Comparison of ENCODE assay signal across 17 mouse cellular contexts in the genomic region with DNA sequence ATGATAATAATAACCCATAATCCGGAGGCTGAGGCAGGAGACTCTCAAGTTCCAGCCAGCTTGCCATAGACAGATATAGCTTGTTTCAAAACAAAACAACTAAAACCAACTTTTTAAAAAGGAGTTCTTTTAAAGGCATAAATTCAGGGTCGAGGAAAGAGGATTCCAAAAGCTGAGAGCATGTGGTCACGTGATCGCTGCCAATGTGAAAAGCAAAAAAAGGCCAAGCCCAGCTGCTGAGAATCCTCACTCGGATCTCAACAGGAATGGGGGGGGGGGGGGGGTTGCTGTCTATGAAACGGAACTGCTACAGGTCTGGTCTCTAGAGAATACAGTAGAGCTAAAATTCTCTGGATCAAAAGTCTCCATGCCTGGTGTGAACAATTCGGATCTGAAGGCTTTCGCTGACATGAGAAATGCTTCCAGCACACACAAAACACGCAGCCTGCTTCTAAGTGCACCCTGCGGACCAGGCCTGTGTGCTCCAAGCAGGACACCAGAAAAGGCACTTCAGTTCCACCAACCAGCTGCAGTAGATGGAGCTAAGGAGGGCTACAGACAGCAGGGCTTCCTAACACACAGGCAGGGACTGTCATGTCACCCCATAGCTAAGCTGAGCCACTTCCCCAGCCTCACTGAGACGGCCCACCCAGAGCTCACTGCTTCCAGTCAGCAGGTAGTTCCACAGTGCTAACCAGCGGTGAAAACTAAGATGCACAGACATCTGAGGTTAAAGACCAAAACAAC. TPM values are rescaled to one million over a fixed set of nuclear protein-coding genes. Genes with fewer than 3 reads are reported as not detected.
DNase-seq lines count a peak whose midpoint lies in the region; ATAC-seq and TF ChIP-seq lines count a peak whose summit lies in the region.
"Had no signal": no experiment of that assay in that cellular context is flagged by ENCODE, and none has a peak within 500 bp of the region (broad histone marks: within the 10 kb centered on the region; RNA-seq: fewer than 3 reads in every experiment).

No protein-coding gene starts in this region.

- no peak for TF ChIP-seq POLR2A in thymus, adult 2 months (IDR thresholded peaks at IDR 0.05; ENCODE audit: control insufficient read depth, extremely low read depth, insufficient read depth, low read length, poor library complexity)

- H3K4me2 ChIP-seq in forebrain, embryonic 13.5 days: no peak overlapping the region
- H3K4me2 ChIP-seq in hindbrain, embryonic 16.5 days (ENCODE audit: low read length): no peak overlapping the region
- no peak overlapping the region for H3K4me2 ChIP-seq in hindbrain, embryonic 14.5 days (replicated peaks)
- H3K4me2 ChIP-seq: embryonic facial prominence, embryonic 13.5 days; forebrain, embryonic 12.5 days had no signal

- H3K4me1 ChIP-seq in forebrain, embryonic 13.5 days: peaks cover 26% of the 10 kb centered on the region
- peaks cover 19% of the 10 kb centered on the region for H3K4me1 ChIP-seq in forebrain, embryonic 10.5 days
- peaks cover 12% of the 10 kb centered on the region for H3K4me1 ChIP-seq in hindbrain, embryonic 16.5 days (ENCODE audit: control insufficient read depth, insufficient read depth, low read depth, low read length)
- H3K4me1 ChIP-seq in hindbrain, embryonic 14.5 days (replicated peaks; ENCODE audit: control insufficient read depth, insufficient read depth, low read length): no peaks in the 10 kb centered on the region
- H3K4me1 ChIP-seq in thymus, adult 2 months (replicated peaks; ENCODE audit: control insufficient read depth, insufficient read depth, low read length): peaks cover 37% of the 10 kb centered on the region

- H3K27me3 ChIP-seq in forebrain, embryonic 13.5 days: no peaks in the 10 kb centered on the region
- no peaks in the 10 kb centered on the region for H3K27me3 ChIP-seq in forebrain, embryonic 10.5 days (ENCODE audit: poor library complexity, severe bottlenecking)
- no peaks in the 10 kb centered on the region for H3K27me3 ChIP-seq in hindbrain, embryonic 16.5 days (replicated peaks; ENCODE audit: control insufficient read depth, insufficient read depth, low read length)
- no peaks in the 10 kb centered on the region for H3K27me3 ChIP-seq in hindbrain, embryonic 14.5 days (ENCODE audit: control insufficient read depth, insufficient read depth, low read length)
- no peaks in the 10 kb centered on the region for H3K27me3 ChIP-seq in thymus, adult 2 months (ENCODE audit: control insufficient read depth, insufficient read depth, low read length)
- H3K27me3 ChIP-seq: embryonic facial prominence, embryonic 13.5 days; forebrain, embryonic 12.5 days had no signal

- 80% methylated on average over 12 of the region's 12 CpGs for WGBS in forebrain, embryonic 13.5 days
- WGBS in forebrain, embryonic 10.5 days: 87% methylated on average over 12 of the region's 12 CpGs
- WGBS in hindbrain, embryonic 16.5 days: 67% methylated on average over 12 of the region's 12 CpGs
- WGBS in hindbrain, embryonic 14.5 days: 72% methylated on average over 12 of the region's 12 CpGs
- 78% methylated on average over 12 of the region's 12 CpGs for WGBS in thymus, adult 2 months

- H3K36me3 ChIP-seq in forebrain, embryonic 13.5 days (ENCODE audit: poor library complexity, severe bottlenecking): peaks cover 30% of the 10 kb centered on the region
- H3K36me3 ChIP-seq in forebrain, embryonic 10.5 days (replicated peaks): peaks cover 78% of the 10 kb centered on the region
- H3K36me3 ChIP-seq in hindbrain, embryonic 16.5 days (ENCODE audit: control insufficient read depth, insufficient read depth, low read length): peaks cover 4% of the 10 kb centered on the region
- peaks cover 14% of the 10 kb centered on the region for H3K36me3 ChIP-seq in hindbrain, embryonic 14.5 days (replicated peaks; ENCODE audit: control insufficient read depth, insufficient read depth)
- peaks cover 16% of the 10 kb centered on the region for H3K36me3 ChIP-seq in thymus, adult 2 months (ENCODE audit: control insufficient read depth, insufficient read depth, low read length)

- no peak for DNase-seq in forebrain, embryonic 10.5 days (ENCODE audit: extremely low spot score, low spot score)
- DNase-seq in hindbrain, embryonic 14.5 days (ENCODE audit: low spot score): no peak
- DNase-seq in thymus, adult 2 months: no peak
- DNase-seq in thymus, adult 18-20 months: no peak
- DNase-seq in thymus, postnatal 4 days: peak; percentile 55
- no peak for DNase-seq in lung, adult 18-20 months
- DNase-seq: adrenal gland, postnatal 36 days; kidney, postnatal 10 days; layer of hippocampus, adult 9-11 months; lung, adult 2 months; retina, postnatal 1 day had no signal

- no peak overlapping the region for H3K4me3 ChIP-seq in forebrain, embryonic 13.5 days
- H3K4me3 ChIP-seq in forebrain, embryonic 10.5 days: no peak overlapping the region
- H3K4me3 ChIP-seq in hindbrain, embryonic 16.5 days (ENCODE audit: low read length): no peak overlapping the region
- H3K4me3 ChIP-seq in hindbrain, embryonic 14.5 days (replicated peaks; ENCODE audit: low read length): no peak overlapping the region
- no peak overlapping the region for H3K4me3 ChIP-seq in thymus, adult 2 months (ENCODE audit: control insufficient read depth, insufficient read depth, low read length)
- H3K4me3 ChIP-seq: embryonic facial prominence, embryonic 13.5 days; forebrain, embryonic 12.5 days had no signal

- H3K9ac ChIP-seq in forebrain, embryonic 13.5 days: no peak overlapping the region
- peak overlapping the region; percentile 27; the same call in 1 of the 2 replicates for H3K9ac ChIP-seq in hindbrain, embryonic 16.5 days (ENCODE audit: low read depth, low read length)
- H3K9ac ChIP-seq in hindbrain, embryonic 14.5 days: no peak overlapping the region
- H3K9ac ChIP-seq: embryonic facial prominence, embryonic 13.5 days; forebrain, embryonic 12.5 days had no signal

- peak overlapping the region; percentile 35; the same call in 1 of the 2 replicates for H3K27ac ChIP-seq in forebrain, embryonic 13.5 days
- H3K27ac ChIP-seq in forebrain, embryonic 10.5 days: no peak overlapping the region
- H3K27ac ChIP-seq in hindbrain, embryonic 16.5 days (ENCODE audit: low read depth, low read length): no peak overlapping the region
- no peak overlapping the region for H3K27ac ChIP-seq in hindbrain, embryonic 14.5 days
- H3K27ac ChIP-seq in thymus, adult 2 months (ENCODE audit: control insufficient read depth, insufficient read depth, low read length): peak overlapping the region; percentile 46
- H3K27ac ChIP-seq: embryonic facial prominence, embryonic 13.5 days had no signal

- no peak for ATAC-seq in forebrain, embryonic 13.5 days
- no peak for ATAC-seq in hindbrain, embryonic 16.5 days
- ATAC-seq in hindbrain, embryonic 14.5 days (ENCODE audit: low FRiP score): no peak
- ATAC-seq: activated CD4-positive, CD25-positive, alpha-beta regulatory T cell, adult 4 months; inflammation-experienced regulatory T-cells, adult 6 months had no signal

- no peak for TF ChIP-seq CTCF in thymus, adult 2 months (IDR thresholded peaks at IDR 0.05; ENCODE audit: borderline replicate concordance, control insufficient read depth, extremely low read depth, insufficient read depth, low read length, poor library complexity)

- H3K9me3 ChIP-seq in forebrain, embryonic 13.5 days (replicated peaks): no peaks in the 10 kb centered on the region
- H3K9me3 ChIP-seq in forebrain, embryonic 10.5 days: no peaks in the 10 kb centered on the region
- no peaks in the 10 kb centered on the region for H3K9me3 ChIP-seq in hindbrain, embryonic 16.5 days (ENCODE audit: control insufficient read depth, low read length)
- no peaks in the 10 kb centered on the region for H3K9me3 ChIP-seq in hindbrain, embryonic 14.5 days (ENCODE audit: control insufficient read depth, low read length)
- H3K9me3 ChIP-seq: embryonic facial prominence, embryonic 13.5 days; forebrain, embryonic 12.5 days had no signal

RNA-seq across cellular contexts. Expression of a gene that starts 24.8 kb away (rescaled TPM):
- 42.7 and 45.5 TPM in 2 replicates for polyA plus RNA-seq in forebrain, embryonic 13.5 days (2015; fragmentation: Nextera tagmentation; extraction: Ambion mirVana)
- polyA plus RNA-seq in forebrain, embryonic 10.5 days (2016; fragmentation: Nextera tagmentation; extraction: Ambion mirVana): 32.5 and 35.7 TPM in 2 replicates
- polyA plus RNA-seq in hindbrain, embryonic 16.5 days (2015; fragmentation: Nextera tagmentation; extraction: Ambion mirVana): 23.9 and 26.1 TPM in 2 replicates
- 36.2 and 40.6 TPM in 2 replicates for polyA plus RNA-seq in hindbrain, embryonic 14.5 days (2014; fragmentation: Nextera tagmentation; extraction: Ambion mirVana)
- polyA plus RNA-seq in thymus, adult 2 months (2012; rRNA removed): 58.4 and 66.1 TPM in 2 replicates

Comparison
In these comparisons a context has a peak if more than half of its experiments do, and no peak if none do; other contexts are left out.
1. H3K27ac ChIP-seq: peak in forebrain, embryonic 13.5 days (single experiment) and thymus, adult 2 months (single experiment); none in forebrain, embryonic 10.5 days (single experiment), hindbrain, embryonic 16.5 days (single experiment) and hindbrain, embryonic 14.5 days (single experiment).